Mouse (Mus musculus) CD8-positive naive resting alpha-beta T cell, adult 2 months (primary cell): ENCODE measurements around the gene Snrpa1.
A peak's percentile ranks its signal among the peaks of the same experiment; 100 is the strongest.

ENCODE experiments used
- DNase-seq, 2 experiments: peaks; one replicate each; pipeline ENCODE4 v3.0.0; 2022; ENCODE audit warnings: low read depth in 2 of 2, low spot score in 2 of 2

The Snrpa1 gene

GRCm38 (mm10) chr7:66079364-66080230, 20.8 kb downstream of the Snrpa1 start, which contains the start of gene Selenos:
Gene Selenos, plus strand, starts transcription at chr7:66079649.
- peak; percentile 94 to 95 for DNase-seq

- DNase-seq: no peak
Observed at GRCm38 (mm10) chr7:66080231-66080613, 21.4 kb downstream of the Snrpa1 start.

DNA sequence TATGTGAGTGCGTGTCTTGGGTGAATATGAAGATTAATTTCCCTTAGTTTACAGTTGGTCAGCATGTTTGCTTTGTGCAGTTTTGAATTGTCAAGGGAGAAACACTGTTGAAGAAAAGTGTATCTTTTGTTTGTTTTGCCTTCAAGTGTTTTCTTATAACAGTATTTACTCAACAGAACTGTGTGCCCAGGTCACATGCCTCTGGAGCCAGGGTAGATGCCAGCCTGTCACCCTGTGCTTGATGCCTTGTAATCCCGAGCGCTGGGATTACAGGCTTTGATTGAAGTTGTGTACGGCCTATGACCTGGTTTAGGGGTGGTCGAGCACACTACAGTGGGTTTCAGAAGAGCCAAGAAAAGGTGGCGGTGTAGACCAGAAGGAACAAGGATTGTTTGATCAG, 25.0 kb downstream of the Snrpa1 start:
- DNase-seq: no peak

- no peak for DNase-seq
Observed at GRCm38 (mm10) chr7:66084546-66084945, 25.7 kb downstream of the Snrpa1 start.

- no peak for DNase-seq
Observed at GRCm38 (mm10) chr7:66087652-66088051, 28.8 kb downstream of the Snrpa1 start.

- no peak for DNase-seq
Observed at GRCm38 (mm10) chr7:66088077-66088476, 29.3 kb downstream of the Snrpa1 start.

GRCm38 (mm10) chr7:66090676-66091190, 31.9 kb downstream of the Snrpa1 start:
- DNase-seq: no peak

- DNase-seq: no peak
Observed at GRCm38 (mm10) chr7:66091553-66091952, 32.8 kb downstream of the Snrpa1 start.

DNA sequence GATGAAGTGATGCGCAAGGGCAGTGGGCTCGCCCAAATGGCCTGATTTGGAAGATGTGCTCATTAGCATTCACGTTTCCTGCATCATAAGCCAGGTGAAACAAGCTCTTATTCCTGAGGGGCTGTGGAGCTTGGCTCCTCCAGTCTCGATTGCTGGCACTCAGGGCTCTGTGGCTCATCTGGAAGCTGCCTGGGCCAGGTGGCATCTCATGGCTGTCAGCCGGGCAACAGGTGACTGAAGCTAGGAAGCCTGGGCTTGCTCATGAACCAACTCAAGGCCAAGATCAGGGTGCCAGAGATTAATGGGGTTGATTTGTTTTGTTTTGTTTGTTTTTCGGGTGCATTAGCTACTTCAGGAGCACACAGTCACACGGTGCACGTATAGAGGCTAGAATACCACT, 33.9 kb downstream of the Snrpa1 start:
- no peak for DNase-seq

GRCm38 (mm10) chr7:66094141-66094540, 35.3 kb downstream of the Snrpa1 start:
- no peak for DNase-seq

DNA sequence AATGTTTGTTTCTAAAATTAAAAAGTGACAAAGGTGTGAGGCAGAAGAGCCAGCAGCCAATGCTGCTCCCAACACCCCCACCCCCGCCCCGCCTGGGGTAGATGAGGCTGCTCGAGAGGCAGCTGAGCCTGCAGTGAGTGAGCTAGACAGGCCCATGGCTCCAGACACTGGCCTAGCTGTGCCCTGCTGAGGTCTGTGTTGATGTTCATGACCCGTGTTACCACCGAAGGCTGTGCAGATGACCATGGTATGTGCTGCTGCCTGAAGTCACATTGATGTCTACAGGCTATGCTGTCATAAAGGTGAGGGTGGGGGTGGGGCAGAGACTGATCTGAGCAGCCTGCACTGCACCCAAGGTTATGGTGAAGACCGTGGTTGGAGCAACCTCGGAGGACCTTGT, 40.0 kb downstream of the Snrpa1 start:
- DNase-seq: no peak

DNA sequence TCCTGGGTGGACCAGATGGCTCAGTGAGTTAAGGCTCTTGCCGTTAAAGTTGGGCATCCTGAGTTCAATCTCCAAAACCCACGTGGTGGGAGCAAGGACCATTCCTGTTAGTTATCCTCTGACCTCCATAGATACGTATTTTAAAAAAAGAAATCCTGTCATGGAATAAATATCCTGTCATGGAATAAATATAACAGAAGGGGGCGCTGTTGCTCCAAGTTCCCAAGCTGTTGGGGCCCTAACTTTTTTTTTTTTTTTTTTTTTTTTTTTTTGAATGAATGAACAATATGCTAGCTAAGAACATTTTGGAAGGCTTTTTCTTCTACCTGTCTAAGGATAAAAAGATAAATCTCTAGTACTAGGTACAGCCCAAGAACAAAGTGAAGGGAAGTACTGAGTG, 43.1 kb downstream of the Snrpa1 start:
- peak; percentile 19 to 52 for DNase-seq

- DNase-seq: no peak
Observed at GRCm38 (mm10) chr7:66104531-66104930, 45.7 kb downstream of the Snrpa1 start.

GRCm38 (mm10) chr7:66105771-66106170, 47.0 kb downstream of the Snrpa1 start:
- no peak for DNase-seq

DNA sequence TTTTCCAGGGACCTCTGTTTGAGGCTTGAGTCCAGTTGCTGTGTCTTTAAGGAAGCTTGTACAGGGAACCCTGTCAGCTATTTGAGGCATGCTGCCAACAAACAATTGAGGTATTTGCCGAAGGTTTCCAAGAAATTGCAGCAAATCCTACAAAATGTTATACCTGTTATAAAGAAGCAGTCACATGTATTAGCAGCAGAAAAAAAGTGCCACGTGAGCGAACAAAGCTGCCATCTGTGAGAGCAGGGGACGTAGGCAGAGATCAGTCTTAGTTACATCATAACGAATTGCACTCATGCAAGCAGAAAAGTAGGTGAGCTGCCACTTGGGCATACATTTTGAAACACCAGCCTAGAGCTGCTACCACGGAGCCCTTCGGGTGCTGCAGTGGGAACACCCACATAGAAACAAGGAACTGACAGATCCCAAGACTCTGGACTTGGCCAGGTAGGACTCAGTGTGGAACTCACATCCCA, 47.8 kb downstream of the Snrpa1 start:
- no peak for DNase-seq

GRCm38 (mm10) chr7:66107206-66107605, 48.4 kb downstream of the Snrpa1 start:
- DNase-seq: no peak

DNA sequence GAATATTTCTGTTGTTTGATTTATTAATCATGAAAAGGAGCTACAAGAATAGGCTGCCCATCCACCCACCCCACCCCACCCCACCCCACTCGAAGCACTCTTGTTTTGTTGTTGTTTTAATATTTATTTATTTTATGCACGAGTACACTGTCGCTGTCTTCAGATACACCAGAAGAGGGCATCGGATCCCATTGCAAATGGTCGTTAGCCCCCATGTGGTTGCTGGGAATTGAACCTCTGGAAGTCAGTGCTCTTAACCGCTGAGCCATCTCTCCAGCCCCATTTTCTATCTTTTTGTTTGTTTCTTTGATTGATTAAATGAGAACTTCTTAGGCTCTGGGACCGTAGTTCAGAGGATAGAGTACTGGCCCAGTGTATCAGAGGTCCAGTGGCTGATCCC, 49.1 kb downstream of the Snrpa1 start:
- DNase-seq: no peak

GRCm38 (mm10) chr7:66108961-66109854, 50.4 kb downstream of the Snrpa1 start, which contains the start of gene Chsy1:
Gene Chsy1, plus strand, starts transcription at chr7:66109515.
- DNase-seq: peak; percentile 81 to 85

DNA sequence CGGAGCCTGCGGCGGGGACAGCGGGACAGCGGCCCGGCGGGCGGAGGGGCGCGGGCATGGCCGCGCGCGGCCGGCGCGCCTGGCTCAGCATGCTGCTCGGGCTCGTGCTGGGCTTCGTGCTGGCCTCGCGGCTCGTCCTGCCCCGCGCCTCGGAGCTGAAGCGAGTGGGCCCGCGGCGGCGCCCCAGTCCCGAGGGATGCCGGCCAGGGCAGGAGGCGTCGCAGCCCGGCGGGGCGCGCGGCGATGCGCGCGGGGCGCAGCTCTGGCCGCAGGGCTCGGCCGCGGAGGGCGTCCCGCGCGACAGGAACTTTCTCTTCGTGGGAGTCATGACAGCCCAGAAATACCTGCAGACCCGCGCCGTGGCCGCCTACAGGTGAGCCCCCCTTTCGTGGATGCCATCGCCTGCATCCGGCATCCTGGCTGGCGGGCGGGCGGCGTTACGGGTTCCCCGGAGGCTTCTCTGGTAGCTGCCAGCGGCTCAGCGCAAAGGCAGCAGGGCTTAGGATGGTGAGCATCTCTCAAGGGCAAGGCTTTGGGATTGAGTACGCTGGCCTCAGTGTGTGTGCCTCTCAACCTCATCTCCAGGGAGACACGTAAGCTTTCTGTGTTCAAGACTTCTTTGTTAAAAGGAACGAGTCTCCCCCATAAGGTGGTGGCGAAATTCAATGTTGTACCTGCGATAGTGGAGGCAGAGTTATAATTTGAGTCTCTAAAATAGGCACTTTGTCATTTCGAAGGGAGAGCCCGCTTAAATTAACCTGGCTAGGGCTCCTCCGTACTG, 51.2 kb downstream of the Snrpa1 start:
- DNase-seq: peak; percentile 39 to 44

DNA sequence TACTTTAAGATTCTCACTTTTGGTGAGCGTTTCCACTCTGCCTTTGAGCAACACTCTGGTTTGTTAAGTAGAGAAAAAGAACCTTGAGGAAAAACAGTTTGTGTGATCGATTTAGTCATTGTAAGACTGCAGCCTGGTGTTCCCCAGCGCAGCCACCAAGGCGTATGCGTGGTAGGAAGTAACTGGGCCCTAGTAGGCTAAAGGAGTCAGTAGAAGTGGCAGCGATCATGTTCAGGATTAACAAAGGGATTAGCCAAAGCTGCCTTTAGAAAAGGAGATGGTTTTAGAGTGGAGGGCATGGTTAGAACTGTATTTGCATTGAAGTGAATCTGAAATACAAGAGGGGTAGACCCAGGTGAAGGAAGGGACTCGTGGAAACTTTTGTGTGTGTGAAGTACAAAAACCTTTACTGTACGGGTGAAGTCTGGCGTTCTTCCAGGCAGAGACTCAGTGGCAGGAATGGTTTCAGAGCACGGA, 51.9 kb downstream of the Snrpa1 start:
- no peak for DNase-seq

DNA sequence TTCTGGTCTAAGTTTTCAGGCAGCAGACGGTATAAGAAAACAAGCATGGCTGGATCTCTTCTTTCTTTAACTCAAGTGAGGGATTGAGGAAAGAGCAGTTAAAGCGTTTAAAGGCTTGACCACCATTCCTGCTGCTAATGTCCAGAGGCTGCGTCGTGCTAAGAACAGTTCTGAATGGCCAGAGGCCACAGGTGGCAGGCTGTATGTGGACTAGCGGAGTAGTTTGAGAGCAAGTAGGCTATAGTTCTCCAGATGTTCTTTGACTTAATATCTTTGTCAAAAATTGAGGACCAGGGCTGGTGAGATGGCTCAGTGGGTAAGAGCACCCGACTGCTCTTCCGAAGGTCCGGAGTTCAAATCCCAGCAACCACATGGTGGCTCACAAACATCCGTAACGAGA, 52.4 kb downstream of the Snrpa1 start:
- DNase-seq: no peak
